ENCODE assay signal across 17 mouse cellular contexts in the genomic region with DNA sequence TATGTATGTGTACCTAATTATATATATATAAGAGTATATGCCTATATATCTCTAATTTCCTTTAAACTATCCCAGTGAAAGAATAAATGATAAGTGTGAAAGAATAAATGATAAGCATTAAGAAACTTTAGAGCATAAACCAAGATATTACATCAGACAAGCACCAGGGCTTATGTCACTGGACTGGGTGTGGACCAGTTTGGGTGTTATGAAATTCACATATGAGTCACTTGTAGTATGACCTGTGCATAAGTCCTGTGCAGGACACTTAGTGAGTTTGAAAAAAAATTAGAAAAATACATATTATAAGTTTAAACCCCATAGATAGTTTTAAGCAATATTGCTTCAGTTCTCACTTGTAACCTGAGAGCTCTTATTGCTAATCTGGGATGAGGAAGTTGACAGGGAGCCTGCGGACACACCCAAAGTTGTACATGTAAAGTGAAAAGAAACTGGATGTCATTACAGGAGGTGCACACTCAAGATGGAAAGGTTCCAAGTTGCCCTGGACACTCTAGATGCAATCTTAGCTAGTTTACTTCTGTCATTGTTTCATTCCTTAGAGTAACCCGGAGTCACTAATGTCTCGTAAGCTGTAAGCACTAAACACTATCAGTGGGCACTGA. TPM values are rescaled to one million over a fixed set of nuclear protein-coding genes. Genes with fewer than 3 reads are reported as not detected.
DNase-seq lines count a peak whose midpoint lies in the region; ATAC-seq and TF ChIP-seq lines count a peak whose summit lies in the region.
"Had no signal": no experiment of that assay in that cellular context is flagged by ENCODE, and none has a peak within 500 bp of the region (broad histone marks: within the 10 kb centered on the region; RNA-seq: fewer than 3 reads in every experiment).

No protein-coding gene starts in this region.

- no peak for DNase-seq in liver, postnatal 0 days
- no peak for DNase-seq in liver, embryonic 11.5 days (ENCODE audit: low spot score)
- DNase-seq in left cerebral cortex, adult 11 months (ENCODE audit: low spot score) = no peak
- DNase-seq: cerebellum, postnatal 14 days; thymus, postnatal 14 days had no signal

- H3K79me2 ChIP-seq in C2C12 (ENCODE audit: control insufficient read depth, insufficient read depth) = no peaks in the 10 kb centered on the region

- no peak for TF ChIP-seq EP300 in liver, postnatal 0 days (IDR thresholded peaks at IDR 0.05; ENCODE audit: low read depth)

- TF ChIP-seq CTCF in liver, postnatal 0 days (IDR thresholded peaks at IDR 0.05; ENCODE audit: low read depth) = no peak
- TF ChIP-seq CTCF in C2C12 (IDR thresholded peaks at IDR 0.05; ENCODE audit: control insufficient read depth, insufficient read depth, insufficient read length) = no peak

- 61% methylated on average over 3 of the region's 3 CpGs for WGBS in liver, postnatal 0 days (ENCODE audit: insufficient replicate concordance)
- WGBS in liver, embryonic 11.5 days = 74% methylated on average over 3 of the region's 3 CpGs
- 85% methylated on average over 3 of the region's 3 CpGs for WGBS in forebrain, embryonic 16.5 days
- 92% methylated on average over 3 of the region's 3 CpGs for WGBS in forebrain, embryonic 13.5 days

- H3K4me2 ChIP-seq in liver, postnatal 0 days (ENCODE audit: low read depth, low read length) = 0 out of 2 replicates have a peak overlapping the region, but pooled peaks have one; percentile 1
- no peak overlapping the region for H3K4me2 ChIP-seq in liver, embryonic 11.5 days
- H3K4me2 ChIP-seq in forebrain, embryonic 16.5 days (ENCODE audit: low read length) = no peak overlapping the region
- H3K4me2 ChIP-seq in forebrain, embryonic 13.5 days = no peak overlapping the region
- H3K4me2 ChIP-seq: kidney, embryonic 15.5 days; limb, embryonic 12.5 days; lung, embryonic 15.5 days; midbrain, embryonic 12.5 days; stomach, embryonic 15.5 days had no signal

- no peak overlapping the region for H3K9ac ChIP-seq in liver, postnatal 0 days (replicated peaks)
- no peak overlapping the region for H3K9ac ChIP-seq in liver, embryonic 11.5 days (ENCODE audit: low read depth, low read length)
- H3K9ac ChIP-seq in forebrain, embryonic 16.5 days (replicated peaks; ENCODE audit: low read depth, low read length) = no peak overlapping the region
- no peak overlapping the region for H3K9ac ChIP-seq in forebrain, embryonic 13.5 days
- H3K9ac ChIP-seq: kidney, embryonic 15.5 days; limb, embryonic 12.5 days; lung, embryonic 15.5 days; midbrain, embryonic 12.5 days; stomach, embryonic 15.5 days had no signal

- H3K27me3 ChIP-seq in liver, postnatal 0 days (ENCODE audit: insufficient read depth, low read length) = no peaks in the 10 kb centered on the region
- no peaks in the 10 kb centered on the region for H3K27me3 ChIP-seq in liver, embryonic 11.5 days (replicated peaks; ENCODE audit: control insufficient read depth, insufficient read depth, low read length)
- H3K27me3 ChIP-seq in C2C12 (ENCODE audit: control insufficient read depth, insufficient read depth, insufficient read length) = no peaks in the 10 kb centered on the region
- H3K27me3 ChIP-seq in forebrain, embryonic 16.5 days (replicated peaks; ENCODE audit: control insufficient read depth, insufficient read depth, low read length) = no peaks in the 10 kb centered on the region
- H3K27me3 ChIP-seq in forebrain, embryonic 13.5 days = no peaks in the 10 kb centered on the region
- H3K27me3 ChIP-seq: kidney, embryonic 15.5 days; limb, embryonic 12.5 days; lung, embryonic 15.5 days; midbrain, embryonic 12.5 days; stomach, embryonic 15.5 days had no signal

- H3K9me3 ChIP-seq in liver, postnatal 0 days (ENCODE audit: low read length) = no peaks in the 10 kb centered on the region
- H3K9me3 ChIP-seq in liver, embryonic 11.5 days (ENCODE audit: control insufficient read depth, low read length) = no peaks in the 10 kb centered on the region
- no peaks in the 10 kb centered on the region for H3K9me3 ChIP-seq in forebrain, embryonic 16.5 days (ENCODE audit: control insufficient read depth, low read length)
- no peaks in the 10 kb centered on the region for H3K9me3 ChIP-seq in forebrain, embryonic 13.5 days (replicated peaks)
- H3K9me3 ChIP-seq: kidney, embryonic 15.5 days; limb, embryonic 12.5 days; lung, embryonic 15.5 days; midbrain, embryonic 12.5 days; stomach, embryonic 15.5 days had no signal

- H3K36me3 ChIP-seq in liver, postnatal 0 days (replicated peaks; ENCODE audit: insufficient read depth, low read length) = no peaks in the 10 kb centered on the region
- H3K36me3 ChIP-seq in liver, embryonic 11.5 days (ENCODE audit: control insufficient read depth, insufficient read depth, low read length) = no peaks in the 10 kb centered on the region
- no peaks in the 10 kb centered on the region for H3K36me3 ChIP-seq in C2C12 (ENCODE audit: control insufficient read depth, insufficient read depth)
- no peaks in the 10 kb centered on the region for H3K36me3 ChIP-seq in forebrain, embryonic 16.5 days (ENCODE audit: control insufficient read depth, insufficient read depth)
- H3K36me3 ChIP-seq in forebrain, embryonic 13.5 days (ENCODE audit: poor library complexity, severe bottlenecking) = no peaks in the 10 kb centered on the region
- H3K36me3 ChIP-seq: kidney, embryonic 15.5 days; limb, embryonic 12.5 days; lung, embryonic 15.5 days; midbrain, embryonic 12.5 days; stomach, embryonic 15.5 days had no signal

- no peak overlapping the region for H3K4me3 ChIP-seq in liver, postnatal 0 days (ENCODE audit: low read depth, low read length)
- H3K4me3 ChIP-seq in liver, embryonic 11.5 days (ENCODE audit: low read depth, low read length) = no peak overlapping the region
- no peak overlapping the region for H3K4me3 ChIP-seq in C2C12 (ENCODE audit: insufficient read depth, poor library complexity, severe bottlenecking)
- no peak overlapping the region for H3K4me3 ChIP-seq in brown adipose tissue, adult 24 weeks (ENCODE audit: insufficient read depth, low read depth, low read length)
- H3K4me3 ChIP-seq in forebrain, embryonic 16.5 days (replicated peaks; ENCODE audit: low read length) = no peak overlapping the region
- H3K4me3 ChIP-seq in forebrain, embryonic 13.5 days = no peak overlapping the region
- H3K4me3 ChIP-seq: kidney, embryonic 15.5 days; left cerebral cortex, adult 2 months; limb, embryonic 12.5 days; lung, embryonic 15.5 days; midbrain, embryonic 12.5 days; stomach, embryonic 15.5 days had no signal

- H3ac ChIP-seq in C2C12 (ENCODE audit: control insufficient read depth, insufficient read length, low read depth) = no peak overlapping the region

- H3K79me3 ChIP-seq in C2C12 (ENCODE audit: low read depth) = no peaks in the 10 kb centered on the region

- H3K4me1 ChIP-seq in liver, postnatal 0 days (ENCODE audit: insufficient read depth) = peaks cover 6% of the 10 kb centered on the region; the same call in 1 of the 2 replicates
- H3K4me1 ChIP-seq in liver, embryonic 11.5 days (replicated peaks; ENCODE audit: control insufficient read depth, insufficient read depth, low read length) = 0 out of 2 replicates have a peak, but pooled peaks cover 4% of the 10 kb centered on the region
- H3K4me1 ChIP-seq in brown adipose tissue, adult 24 weeks (ENCODE audit: control insufficient read depth, insufficient read depth, insufficient read length, low read length) = 0 out of 2 replicates have a peak, but pooled peaks cover 2% of the 10 kb centered on the region
- no peaks in the 10 kb centered on the region for H3K4me1 ChIP-seq in forebrain, embryonic 16.5 days (replicated peaks; ENCODE audit: control insufficient read depth, insufficient read depth, low read length)
- H3K4me1 ChIP-seq in forebrain, embryonic 13.5 days = peaks cover 7% of the 10 kb centered on the region; the same call in 1 of the 2 replicates
- H3K4me1 ChIP-seq: midbrain, embryonic 12.5 days; stomach, embryonic 15.5 days had no signal

- ATAC-seq in liver, postnatal 0 days = peak; percentile 50
- no peak for ATAC-seq in liver, embryonic 11.5 days (replicated peaks; ENCODE audit: low FRiP score)
- peak; percentile 80 for ATAC-seq in neutrophil, adult 5-6 weeks (ENCODE audit: extremely low read depth, insufficient number of reproducible peaks, low FRiP score, poor library complexity, severe bottlenecking)
- ATAC-seq in forebrain, embryonic 16.5 days = no peak
- ATAC-seq in forebrain, embryonic 13.5 days = no peak
- ATAC-seq: inflammation-experienced regulatory T-cells, adult 6 months had no signal

- H3K27ac ChIP-seq in liver, postnatal 0 days (ENCODE audit: low read depth) = peak overlapping the region; percentile 78
- H3K27ac ChIP-seq in liver, embryonic 11.5 days (ENCODE audit: low read depth, low read length) = no peak overlapping the region
- H3K27ac ChIP-seq in brown adipose tissue, adult 24 weeks (replicated peaks; ENCODE audit: low read depth, low read length) = peak overlapping the region; percentile 77
- no peak overlapping the region for H3K27ac ChIP-seq in forebrain, embryonic 16.5 days (ENCODE audit: low read length)
- no peak overlapping the region for H3K27ac ChIP-seq in forebrain, embryonic 13.5 days
- H3K27ac ChIP-seq: kidney, embryonic 15.5 days; left cerebral cortex, adult 2 months; limb, embryonic 12.5 days; lung, embryonic 15.5 days; midbrain, embryonic 12.5 days; stomach, embryonic 15.5 days had no signal

TF ChIP-seq in C2C12, 6 proteins besides CTCF, POLR2A, EP300 and RAD21:
- peak; percentile 62 for TF ChIP-seq CEBPB (IDR thresholded peaks at IDR 0.05; ENCODE audit: low read depth)
- TF ChIP-seq MAX (IDR thresholded peaks at IDR 0.05) = no peak

RNA-seq across cellular contexts. Expression of a gene that starts 19.3 kb away (rescaled TPM):
- 5.1 and 6.2 TPM in 2 replicates for polyA plus RNA-seq in liver, postnatal 0 days (2015; fragmentation: Nextera tagmentation; extraction: Ambion mirVana)
- polyA plus RNA-seq in liver, embryonic 11.5 days (2014; fragmentation: Nextera tagmentation; extraction: Ambion mirVana) = 17.2 and 18.4 TPM in 2 replicates
- polyA plus RNA-seq in C2C12 (2012; fragmentation: generic; extraction: Trizol) = 15.6 TPM
- polyA plus RNA-seq in brown adipose tissue, adult 24 weeks (2012; ENCODE audit: insufficient read depth, insufficient read length, missing spikeins) = 7.2 and 8.1 TPM in 2 replicates
- total RNA-seq in neutrophil, adult 5-6 weeks (2017) = 219 and 232 TPM in 2 replicates
- polyA plus RNA-seq in forebrain, embryonic 16.5 days (2015; fragmentation: Nextera tagmentation; extraction: Ambion mirVana) = 14.6 and 19.5 TPM in 2 replicates
- 18.6 and 19.9 TPM in 2 replicates for polyA plus RNA-seq in forebrain, embryonic 13.5 days (2015; fragmentation: Nextera tagmentation; extraction: Ambion mirVana)

Comparison
In these comparisons a context has a peak if more than half of its experiments do, and no peak if none do; other contexts are left out.
1. ATAC-seq: peak in liver, postnatal 0 days (single experiment) and neutrophil, adult 5-6 weeks (single experiment); none in liver, embryonic 11.5 days (single experiment), forebrain, embryonic 16.5 days (single experiment) and forebrain, embryonic 13.5 days (single experiment).
2. H3K27ac ChIP-seq: peak in liver, postnatal 0 days (single experiment) and brown adipose tissue, adult 24 weeks (single experiment); none in liver, embryonic 11.5 days (single experiment), forebrain, embryonic 16.5 days (single experiment) and forebrain, embryonic 13.5 days (single experiment).